Mouse (Mus musculus) liver, embryonic 15.5 days (tissue): ENCODE data around the gene Axin2. TPM values are rescaled to one million over a fixed set of nuclear protein-coding genes. Genes with fewer than 3 reads are reported as not detected.
"Not testable (repeated sequence)": the region's sequence is repeated elsewhere in the genome, so short reads cannot be mapped to it uniquely, and the experiment has no call there.

Experiments used
- ATAC-seq: fragments of 200-750 bp; cut with Nextera tagmentation; 2 replicates; pipeline ENCODE4 v1.8.0; 2017; ENCODE audit warnings: moderate number of reproducible peaks, mild to moderate bottlenecking, moderate library complexity; ENCODE audit not compliant: insufficient read depth
- H3K27ac ChIP-seq: fragments of 300-500 bp; sonication (generic); replicated peaks from 2 replicates; pipeline ENCODE4 v1.5.1; 2015; ENCODE audit warnings: mild to moderate bottlenecking, inconsistent platforms
- H3K27me3 ChIP-seq: fragments of 300-500 bp; sonication (generic); 2 replicates; pipeline ENCODE4 v1.6.1; 2015; ENCODE audit warnings: mild to moderate bottlenecking, inconsistent platforms
- H3K36me3 ChIP-seq: fragments of 300-500 bp; sonication (generic); replicated peaks from 2 replicates; pipeline ENCODE4 v1.6.1; 2015; ENCODE audit warnings: moderate library complexity, mild to moderate bottlenecking, inconsistent platforms
- H3K4me1 ChIP-seq: fragments of 300-500 bp; sonication (generic); replicated peaks from 2 replicates; pipeline ENCODE4 v1.6.1; 2015; ENCODE audit warnings: inconsistent platforms
- H3K4me2 ChIP-seq: fragments of 300-500 bp; sonication (generic); 2 replicates; pipeline ENCODE4 v1.6.1; 2015; ENCODE audit warnings: moderate library complexity, mild to moderate bottlenecking, inconsistent platforms
- H3K4me3 ChIP-seq: fragments of 300-500 bp; sonication (generic); replicated peaks from 2 replicates; pipeline ENCODE4 v1.5.1; 2015; ENCODE audit warnings: mild to moderate bottlenecking, inconsistent platforms
- H3K9ac ChIP-seq: fragments of 300-500 bp; sonication (generic); 2 replicates; pipeline ENCODE4 v1.6.1; 2015; ENCODE audit warnings: moderate library complexity, mild to moderate bottlenecking, inconsistent platforms
- H3K9me3 ChIP-seq: fragments of 300-500 bp; sonication (generic); replicated peaks from 2 replicates; pipeline ENCODE4 v1.6.1; 2016; ENCODE audit warnings: inconsistent platforms
- WGBS: fragments of 180-500 bp; shearing (Covaris S2); methylation state at CpG from one replicate; pipeline ENCODE4 v1.1.7; 2015; ENCODE audit warnings: mixed read lengths; ENCODE audit not compliant: insufficient replicate concordance; 5-methylcytosine and 5-hydroxymethylcytosine counted together
- polyA plus RNA-seq: library from polyadenylated mRNA; unstranded; fragments of >200 nt; fragmentation: Nextera tagmentation; extraction: Ambion mirVana; gene quantifications from 2 replicates; pipeline ENCODE4 v1.2.1, GENCODE M21; 2015

Gene Axin2
- polyA plus RNA-seq: 0.10 and 0.38 TPM in 2 replicates

DNA sequence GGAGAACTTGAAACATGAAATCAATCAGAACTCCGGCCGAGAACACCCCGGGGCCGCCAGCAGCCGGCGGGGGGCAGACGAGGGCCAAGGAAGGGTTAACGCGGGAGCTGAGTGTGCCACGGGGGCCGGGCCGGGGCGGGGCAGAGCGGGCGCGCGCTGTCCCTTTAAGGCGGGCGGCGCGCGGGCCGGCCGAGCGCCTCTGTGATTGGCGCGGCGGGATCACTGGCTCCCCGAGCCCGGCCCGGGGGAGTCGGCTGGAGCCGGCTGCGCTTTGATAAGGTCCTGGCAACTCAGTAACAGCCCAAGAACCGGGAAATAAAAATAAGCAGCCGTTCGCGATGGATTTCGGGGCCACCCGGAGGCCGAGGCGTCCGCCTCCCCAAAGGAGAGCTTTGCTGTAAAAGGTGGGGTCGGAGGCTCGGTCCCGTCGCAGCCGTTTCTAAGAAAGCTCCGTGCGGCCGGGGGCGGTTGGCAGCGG is at the start of gene Axin2:
Axin2 (plus strand) TSS at position 192 of the 478 bp plus-strand sequence.
- Histone ChIP-seq H3K4me2 (peak within 1 kb of the TSS; percentile 77), H3K9ac (peak within 1 kb of the TSS; percentile 43; the same call in 1 of the 2 replicates), H3K4me1 (peaks cover 6% of the 10 kb centered on the region; the same call in 1 of the 2 replicates), H3K4me3 (peak within 1 kb of the TSS; percentile 62), H3K27me3 (peaks cover 78% of the 10 kb centered on the region), H3K9me3 (no peaks in the 10 kb centered on the region), H3K36me3 (no peaks in the 10 kb centered on the region), H3K27ac (peak within 1 kb of the TSS; percentile 78)
- under 1% methylated on average over 53 of the region's 53 CpGs for WGBS
- ATAC-seq: peak; percentile 89

DNA sequence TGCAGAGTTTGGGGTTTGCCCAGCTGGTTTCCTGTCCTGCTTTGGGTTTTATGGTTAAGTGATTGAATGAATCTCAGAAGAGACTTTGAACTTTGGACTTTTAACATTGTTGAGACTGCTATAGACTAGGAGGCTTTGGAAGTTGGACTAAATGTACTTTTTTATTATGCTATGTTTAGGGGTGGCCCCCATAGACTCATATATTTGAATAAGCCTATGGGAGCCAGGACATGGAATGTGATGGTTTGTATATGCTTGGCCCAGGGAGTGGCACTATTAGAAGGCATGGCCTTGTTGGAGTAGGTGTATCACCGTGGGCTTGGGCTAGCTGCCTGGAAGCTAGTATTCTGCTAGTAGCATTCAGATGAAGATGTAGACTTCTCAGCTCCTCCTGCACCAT is 48.9 kb upstream of the Axin2 start:
- not testable (repeated sequence) for H3K9me3 ChIP-seq, H3K4me1 ChIP-seq, ATAC-seq, H3K4me3 ChIP-seq, H3K36me3 ChIP-seq, H3K27me3 ChIP-seq, H3K27ac ChIP-seq, H3K9ac ChIP-seq, H3K4me2 ChIP-seq
- WGBS: 63% methylated on average over 1 of the region's 1 CpGs

DNA sequence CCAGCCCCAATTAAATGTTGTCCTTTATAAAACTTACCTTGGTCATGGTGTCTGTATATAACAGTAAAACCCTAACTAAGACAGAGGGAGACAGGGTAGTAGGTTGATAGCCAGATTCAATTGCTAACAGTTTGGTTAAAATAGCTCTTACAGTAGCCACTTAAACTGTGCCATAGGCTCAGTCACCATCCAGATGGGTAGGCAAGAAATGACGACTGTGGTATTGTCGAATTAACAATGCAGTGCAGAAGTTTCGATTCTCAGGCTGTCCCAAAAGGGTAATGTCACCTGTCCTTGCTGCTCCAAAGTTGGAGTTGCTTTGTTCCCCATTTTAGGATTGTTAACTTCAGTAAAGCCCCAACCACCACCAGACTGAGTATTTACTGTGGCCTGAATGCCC is 48.4 kb upstream of the Axin2 start:
- H3K4me1 ChIP-seq: no peaks in the 10 kb centered on the region
- WGBS: 62% methylated on average over 3 of the region's 3 CpGs

DNA sequence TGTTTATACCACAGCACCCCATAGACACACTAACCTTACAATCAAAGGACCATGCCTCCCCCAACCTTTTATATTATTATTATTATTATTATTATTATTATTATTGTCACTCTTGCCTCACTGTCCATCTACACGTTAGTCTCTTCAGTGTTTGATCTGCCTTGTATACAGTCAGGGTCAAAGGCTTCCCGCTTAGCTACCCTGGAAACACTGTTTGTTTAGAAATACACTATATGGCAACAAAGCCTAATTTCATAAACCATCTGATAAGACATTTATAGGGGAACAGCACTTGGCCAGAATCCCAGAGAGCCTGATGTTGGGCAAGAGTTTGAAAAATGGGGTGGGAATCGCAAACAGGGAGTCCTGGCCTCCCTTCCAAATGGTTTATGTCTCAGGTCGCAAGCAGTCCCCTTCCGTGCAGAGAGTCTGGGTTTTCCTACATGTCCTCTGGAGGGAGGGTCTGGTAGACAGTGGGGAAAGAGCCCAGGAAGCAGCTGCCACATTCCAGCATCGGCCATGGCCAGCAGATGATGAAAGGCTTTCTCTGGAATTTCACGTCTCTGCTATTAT is 43.4 kb upstream of the Axin2 start:
- Histone ChIP-seq H3K27ac (no peak overlapping the region), H3K9ac (no peak overlapping the region), H3K4me1 (no peaks in the 10 kb centered on the region), H3K36me3 (no peaks in the 10 kb centered on the region), H3K4me3 (no peak overlapping the region), H3K4me2 (no peak overlapping the region), H3K27me3 (no peaks in the 10 kb centered on the region), H3K9me3 (no peaks in the 10 kb centered on the region)
- no peak for ATAC-seq
- WGBS: 51% methylated on average over 7 of the region's 7 CpGs

More for the DNA sequence above, 48.4 kb upstream of the Axin2 start:
- no peak overlapping the region for H3K4me3 ChIP-seq
- ATAC-seq: no peak
- no peak overlapping the region for H3K4me2 ChIP-seq
- H3K27me3 ChIP-seq: no peaks in the 10 kb centered on the region
- H3K27ac ChIP-seq: no peak overlapping the region
- H3K9ac ChIP-seq: no peak overlapping the region
- H3K9me3 ChIP-seq: no peaks in the 10 kb centered on the region
- H3K36me3 ChIP-seq: no peaks in the 10 kb centered on the region

DNA sequence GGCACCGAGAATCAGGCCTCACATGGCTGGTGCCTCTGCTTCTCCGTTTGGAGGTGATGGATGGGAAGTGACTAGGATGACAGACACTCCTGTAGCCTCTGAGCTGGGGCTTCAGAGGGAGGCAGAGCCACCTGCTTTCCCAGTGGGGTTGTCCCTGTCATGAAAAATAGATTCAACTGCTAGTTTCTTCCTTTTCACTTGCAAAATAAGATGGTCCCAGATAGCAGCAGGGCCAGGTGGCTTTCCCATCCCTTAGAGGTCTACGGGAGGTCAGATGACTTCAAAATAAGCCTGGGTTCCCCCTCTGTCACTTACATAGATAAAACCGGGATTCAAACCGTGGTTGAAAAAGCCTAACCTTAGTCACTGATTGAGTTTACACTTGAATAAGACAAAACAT is 42.6 kb upstream of the Axin2 start:
- no peak overlapping the region for H3K9ac ChIP-seq
- no peak for ATAC-seq
- 57% methylated on average over 5 of the region's 5 CpGs for WGBS
- H3K36me3 ChIP-seq: no peaks in the 10 kb centered on the region
- H3K4me2 ChIP-seq: no peak overlapping the region
- H3K9me3 ChIP-seq: no peaks in the 10 kb centered on the region
- no peak overlapping the region for H3K27ac ChIP-seq
- H3K27me3 ChIP-seq: no peaks in the 10 kb centered on the region
- H3K4me1 ChIP-seq: no peaks in the 10 kb centered on the region
- H3K4me3 ChIP-seq: no peak overlapping the region

DNA sequence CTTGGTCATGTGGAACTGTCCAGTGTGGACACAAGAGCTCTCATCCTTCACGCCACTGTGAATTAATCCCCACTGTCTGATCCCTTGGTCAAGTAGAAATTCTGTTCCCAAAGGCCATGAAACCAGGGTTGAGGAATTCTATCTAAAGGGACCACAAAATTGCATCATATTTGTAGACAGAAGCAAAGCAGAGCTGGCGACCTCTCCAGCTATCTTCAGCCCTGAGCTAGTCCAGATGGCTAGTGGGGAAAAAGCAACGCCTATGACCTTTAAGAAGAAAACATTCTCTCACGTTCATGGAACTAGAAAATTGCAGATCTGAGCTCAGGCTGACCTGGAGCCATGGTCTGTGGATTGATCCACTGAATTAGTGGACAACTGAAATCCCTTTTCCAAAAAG is 39.6 kb upstream of the Axin2 start:
- no peak for ATAC-seq
- Histone ChIP-seq H3K9ac (no peak overlapping the region), H3K9me3 (no peaks in the 10 kb centered on the region), H3K4me1 (no peaks in the 10 kb centered on the region), H3K36me3 (no peaks in the 10 kb centered on the region), H3K27me3 (no peaks in the 10 kb centered on the region), H3K27ac (no peak overlapping the region), H3K4me3 (no peak overlapping the region), H3K4me2 (no peak overlapping the region)
- WGBS: 55% methylated on average over 4 of the region's 4 CpGs

DNA sequence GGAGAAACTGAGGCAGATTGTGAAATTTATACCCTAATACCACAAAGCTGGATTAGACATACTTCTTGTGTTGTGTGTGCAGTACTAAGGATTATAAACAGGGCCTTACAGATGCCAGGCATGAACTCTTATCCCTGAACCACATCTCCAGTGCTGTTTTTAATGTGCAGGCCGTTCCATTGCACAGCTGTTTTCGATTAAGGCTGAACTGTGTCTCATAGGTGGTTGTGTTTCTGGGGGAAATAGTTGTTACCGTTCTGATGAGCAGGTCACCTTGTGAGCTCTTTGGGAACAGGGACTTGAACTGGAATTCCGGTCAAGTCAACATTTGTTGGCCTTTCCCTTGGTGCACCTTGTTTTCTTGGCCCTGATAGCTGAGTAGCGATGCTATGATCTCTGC is 38.5 kb upstream of the Axin2 start:
- no peaks in the 10 kb centered on the region for H3K4me1 ChIP-seq

DNA sequence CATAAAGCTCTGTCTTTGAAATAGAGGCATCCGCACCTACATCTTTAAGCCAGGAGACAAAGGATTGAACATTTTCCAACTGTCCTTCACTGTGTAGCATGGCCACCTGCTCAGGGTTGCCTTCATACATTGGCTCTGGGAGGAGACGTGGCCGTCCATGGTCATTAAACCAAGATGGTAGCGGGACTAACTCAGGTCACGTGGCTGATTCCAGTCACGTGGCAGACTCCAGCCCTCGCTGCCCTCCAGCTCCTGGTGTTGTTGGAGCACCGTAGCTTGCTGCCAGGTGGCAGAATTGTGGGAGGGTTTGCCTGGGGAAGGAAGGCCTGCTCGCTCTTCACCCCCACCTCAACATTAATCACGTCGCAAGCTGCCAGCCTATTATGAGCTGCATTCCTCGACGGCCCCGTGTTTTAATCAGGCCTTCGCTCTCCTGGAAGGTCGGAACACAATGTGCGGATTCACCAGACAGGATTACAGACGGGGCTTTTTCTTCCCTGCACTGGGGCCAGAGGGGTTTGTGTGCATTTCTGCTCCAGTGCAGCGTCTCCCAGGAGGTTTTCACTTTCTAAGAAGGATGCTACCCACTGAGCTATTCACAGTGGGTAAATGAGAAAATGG is 34.8 kb upstream of the Axin2 start:
- WGBS: 68% methylated on average over 19 of the region's 19 CpGs
- H3K4me2 ChIP-seq: no peak overlapping the region
- no peaks in the 10 kb centered on the region for H3K36me3 ChIP-seq
- no peaks in the 10 kb centered on the region for H3K9me3 ChIP-seq
- H3K27me3 ChIP-seq: peaks cover 12% of the 10 kb centered on the region
- H3K4me1 ChIP-seq: no peaks in the 10 kb centered on the region
- H3K4me3 ChIP-seq: no peak overlapping the region
- no peak for ATAC-seq
- H3K27ac ChIP-seq: no peak overlapping the region
- H3K9ac ChIP-seq: no peak overlapping the region

More for the DNA sequence above, 38.5 kb upstream of the Axin2 start:
- no peak for ATAC-seq
- Histone ChIP-seq H3K9me3 (no peaks in the 10 kb centered on the region), H3K27ac (no peak overlapping the region), H3K9ac (no peak overlapping the region), H3K4me3 (no peak overlapping the region), H3K4me2 (no peak overlapping the region), H3K36me3 (no peaks in the 10 kb centered on the region), H3K27me3 (no peaks in the 10 kb centered on the region)
- 60% methylated on average over 5 of the region's 5 CpGs for WGBS

DNA sequence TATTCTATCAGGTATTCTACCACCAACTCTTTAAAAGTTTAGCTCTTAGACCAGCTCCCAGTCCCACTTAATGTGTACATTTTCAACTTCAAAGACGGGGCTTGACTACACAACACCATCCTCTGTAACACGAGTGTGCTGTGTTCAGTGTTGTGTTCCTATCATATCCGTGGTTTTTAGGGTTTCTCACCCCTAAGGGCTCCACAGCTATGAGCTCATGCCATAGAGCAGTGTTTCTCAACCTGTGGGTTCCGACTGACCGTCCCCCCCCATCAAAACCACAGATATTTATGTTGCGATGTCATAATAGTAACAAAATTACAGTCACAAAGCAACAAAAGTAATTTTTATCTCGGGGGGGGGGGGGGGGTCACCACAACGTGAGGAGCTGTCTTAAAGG is 34.1 kb upstream of the Axin2 start:
- Histone ChIP-seq H3K4me2 (no peak overlapping the region), H3K27me3 (peaks cover 16% of the 10 kb centered on the region), H3K4me3 (no peak overlapping the region), H3K36me3 (no peaks in the 10 kb centered on the region), H3K4me1 (no peaks in the 10 kb centered on the region), H3K9me3 (no peaks in the 10 kb centered on the region), H3K9ac (no peak overlapping the region), H3K27ac (no peak overlapping the region)
- WGBS: 53% methylated on average over 8 of the region's 8 CpGs
- ATAC-seq: no peak

DNA sequence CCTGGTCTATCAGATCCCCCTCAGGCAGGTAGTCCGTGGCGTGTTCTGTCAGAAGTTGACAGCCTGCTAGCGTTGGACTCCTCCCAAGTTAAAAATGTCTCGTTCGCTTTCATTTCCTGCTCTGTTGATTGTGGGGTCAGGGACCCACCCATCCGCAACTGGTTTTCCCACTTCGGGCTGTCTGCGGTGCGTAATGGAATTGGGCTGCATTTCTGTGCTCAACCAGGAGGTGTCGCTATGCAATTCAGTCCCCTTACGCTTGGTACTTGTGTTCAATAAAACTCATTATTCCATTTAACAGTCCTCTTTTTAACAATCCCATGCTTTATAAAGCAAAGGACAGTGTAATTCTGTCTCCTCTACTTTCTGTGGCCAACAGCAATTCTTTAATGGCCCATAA is 31.0 kb upstream of the Axin2 start:
- ATAC-seq: no peak
- Histone ChIP-seq H3K4me3 (no peak overlapping the region), H3K4me1 (no peaks in the 10 kb centered on the region), H3K9ac (no peak overlapping the region), H3K27ac (no peak overlapping the region), H3K4me2 (no peak overlapping the region), H3K36me3 (no peaks in the 10 kb centered on the region), H3K27me3 (peaks cover 43% of the 10 kb centered on the region), H3K9me3 (no peaks in the 10 kb centered on the region)
- 36% methylated on average over 11 of the region's 11 CpGs for WGBS

DNA sequence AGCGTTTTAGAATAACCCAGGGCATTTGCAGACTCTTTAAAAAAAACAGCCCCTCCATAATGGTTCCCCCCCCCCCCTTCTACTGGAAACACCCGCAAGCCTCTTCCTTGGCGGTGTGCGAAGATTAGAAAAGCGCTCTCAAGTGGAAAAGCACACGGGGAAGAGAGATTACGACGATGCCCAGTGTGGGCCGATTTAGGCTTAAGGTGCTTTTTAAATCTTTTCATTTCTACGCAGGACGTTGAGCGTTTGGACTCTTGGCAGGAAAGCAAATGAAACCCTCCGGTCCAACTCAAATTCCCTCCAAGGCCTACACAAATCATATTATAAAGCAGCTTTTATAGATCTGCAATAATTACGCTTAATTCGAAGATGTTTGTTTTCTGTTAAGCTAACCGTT is 29.6 kb upstream of the Axin2 start:
- Histone ChIP-seq H3K4me1 (no peaks in the 10 kb centered on the region), H3K27ac (no peak overlapping the region)

More for the DNA sequence above, 29.6 kb upstream of the Axin2 start:
- peak overlapping the region; percentile 44 for H3K4me2 ChIP-seq
- H3K36me3 ChIP-seq: no peaks in the 10 kb centered on the region
- no peak for ATAC-seq
- H3K9me3 ChIP-seq: no peaks in the 10 kb centered on the region
- peaks cover 49% of the 10 kb centered on the region for H3K27me3 ChIP-seq
- no peak overlapping the region for H3K9ac ChIP-seq
- 33% methylated on average over 16 of the region's 16 CpGs for WGBS
- H3K4me3 ChIP-seq: no peak overlapping the region; the same call in 1 of the 2 replicates
